Mouse (Mus musculus): Measurements from ENCODE around the gene Rbpj. TPM values are rescaled to one million over a fixed set of nuclear protein-coding genes. Genes with fewer than 3 reads are reported as not detected.

Gene Rbpj
- total RNA-seq, 2 experiments from 2014 or later: 42.6 to 53.7 TPM

DNA sequence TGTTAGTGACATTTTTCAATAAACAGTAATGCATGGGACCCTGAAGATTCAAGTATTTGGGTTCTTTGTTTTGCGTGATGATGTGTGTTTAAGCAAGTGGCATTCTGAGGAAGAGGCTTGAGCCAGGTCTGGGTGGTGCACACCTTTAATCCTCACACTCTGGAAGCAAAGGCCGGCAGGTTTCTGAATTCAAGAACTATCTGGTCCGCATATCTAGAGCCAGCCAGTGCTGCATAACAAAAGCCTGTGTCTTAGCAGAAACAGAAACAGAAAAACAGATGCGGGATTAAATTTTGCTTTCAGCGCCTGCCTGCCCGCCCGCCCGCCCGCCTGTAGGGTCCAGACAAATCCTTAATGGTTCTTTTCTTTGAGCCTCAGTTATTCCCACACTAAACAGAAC is 1.6 kb downstream of the Rbpj start:
- no peak for ATAC-seq (replicated peaks; ENCODE audit: poor library complexity, severe bottlenecking)

GRCm38 (mm10) chr5:53468366-53468765 is 2.4 kb downstream of the Rbpj start:
- no peak for ATAC-seq (replicated peaks; ENCODE audit: poor library complexity, severe bottlenecking)

DNA sequence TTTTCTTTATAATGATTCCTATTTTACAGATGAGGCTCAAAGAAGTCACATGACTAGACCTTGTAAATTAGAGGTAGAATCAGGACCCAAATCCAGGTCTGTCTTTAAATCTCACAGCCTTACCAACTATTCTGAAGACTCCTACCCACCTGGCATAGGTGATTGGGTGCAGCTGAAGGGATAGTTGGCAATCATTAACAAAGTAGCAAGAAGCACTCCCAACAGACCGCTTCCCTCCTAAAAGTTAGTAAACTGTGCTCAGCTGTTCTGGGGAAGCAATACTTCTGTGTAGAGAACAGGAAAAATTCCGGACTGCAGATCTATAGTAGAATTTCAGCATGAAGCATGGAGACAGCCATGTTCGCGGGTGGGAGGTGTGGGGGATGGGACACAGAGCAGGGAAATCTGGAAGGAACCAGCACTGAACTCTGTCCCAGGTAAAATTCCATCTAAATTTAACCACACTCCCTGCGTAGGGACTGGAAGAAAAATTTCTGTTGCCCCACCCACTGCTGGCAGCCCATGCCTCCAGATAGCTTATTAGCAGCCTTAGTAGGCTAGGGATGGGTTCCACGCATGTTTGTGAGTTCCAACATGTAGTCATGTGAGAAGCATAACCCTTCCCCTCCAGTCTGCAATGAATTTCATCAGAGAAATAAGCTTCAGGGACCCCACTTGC is 3.3 kb downstream of the Rbpj start:
- no peak for ATAC-seq (replicated peaks; ENCODE audit: poor library complexity, severe bottlenecking)

DNA sequence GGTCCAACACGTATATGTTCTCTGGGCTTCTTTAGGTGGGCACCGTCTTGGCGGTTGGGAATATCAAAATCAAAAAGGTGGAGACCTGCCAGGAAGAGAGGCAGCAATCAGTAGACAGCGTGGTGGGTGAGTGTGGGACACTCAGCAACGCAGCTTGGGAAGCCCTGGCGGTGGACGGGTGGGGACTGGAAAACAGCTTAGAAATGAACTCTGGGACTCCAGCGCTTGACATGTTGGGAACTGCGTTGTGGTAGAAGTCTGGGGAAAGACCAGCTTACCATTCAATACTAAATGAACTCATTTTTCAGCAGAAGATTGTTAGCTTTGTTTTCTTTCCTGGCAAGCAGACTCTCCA is 3.8 kb downstream of the Rbpj start:
- no peak for ATAC-seq (replicated peaks; ENCODE audit: poor library complexity, severe bottlenecking)

DNA sequence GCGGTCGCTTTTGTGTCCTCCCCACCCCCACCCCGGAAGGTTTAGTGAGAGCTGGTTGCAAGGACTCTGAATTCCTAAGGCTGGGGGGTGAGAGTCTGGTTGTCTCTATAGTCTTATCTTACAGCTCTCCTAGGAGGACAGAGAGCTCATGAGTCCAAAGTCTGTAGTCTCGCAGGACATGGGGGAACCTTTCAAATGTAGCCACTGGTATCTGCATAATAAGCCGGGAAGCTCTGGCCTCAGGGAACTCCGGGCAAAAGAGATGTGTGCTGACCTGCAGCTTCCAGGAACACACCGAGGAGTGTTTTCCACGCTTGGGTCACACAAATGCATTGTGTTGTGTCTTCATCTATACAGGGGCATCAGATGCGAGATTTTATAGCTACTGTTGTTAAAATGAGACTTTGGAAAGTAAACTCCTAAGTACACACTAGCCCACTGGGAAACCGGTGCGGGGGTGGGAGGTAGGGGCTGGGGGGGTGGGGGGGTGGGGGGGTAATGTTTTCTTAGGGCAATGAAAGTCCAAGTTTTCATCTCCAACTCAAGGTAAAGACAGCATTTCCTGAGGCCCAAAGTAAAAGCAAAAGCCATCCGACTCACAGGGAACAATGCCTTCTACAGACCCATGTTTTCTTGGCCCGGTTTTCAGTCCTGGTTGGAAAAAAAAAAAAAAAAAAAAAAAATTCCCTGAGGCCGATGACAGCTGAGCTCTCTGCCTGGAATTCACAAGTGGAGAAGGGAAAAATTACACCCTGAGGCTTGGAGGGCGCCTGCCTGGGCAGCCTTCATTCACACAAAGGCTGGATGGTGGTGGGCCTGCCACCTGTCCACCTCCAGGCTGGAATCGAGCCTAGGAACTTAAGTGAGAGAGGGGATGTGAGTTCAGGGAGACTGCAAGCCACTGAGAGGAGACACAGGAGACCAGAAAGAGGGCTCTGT is 4.5 kb downstream of the Rbpj start:
- no peak for ATAC-seq (replicated peaks; ENCODE audit: poor library complexity, severe bottlenecking)

DNA sequence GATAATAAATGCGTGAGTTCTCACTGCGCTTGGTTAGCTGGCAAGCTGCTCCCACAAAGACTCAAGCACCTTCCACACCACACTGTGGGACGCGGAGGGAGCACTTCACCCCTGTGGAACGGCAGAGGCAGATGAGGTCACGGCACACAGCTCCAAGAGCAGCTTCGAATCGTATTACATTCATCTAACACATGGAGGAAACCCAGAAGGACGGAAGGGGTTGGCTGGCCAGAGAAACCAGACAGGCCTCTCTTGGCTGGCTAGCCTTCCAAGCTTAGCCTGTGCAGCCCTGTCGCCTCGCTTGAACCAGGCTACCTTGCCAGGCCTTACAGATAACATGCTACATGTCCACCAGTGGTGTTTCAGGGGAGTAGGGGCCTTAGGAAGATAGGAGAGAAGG is 6.5 kb downstream of the Rbpj start:
- ATAC-seq (replicated peaks; ENCODE audit: poor library complexity, severe bottlenecking): no peak

DNA sequence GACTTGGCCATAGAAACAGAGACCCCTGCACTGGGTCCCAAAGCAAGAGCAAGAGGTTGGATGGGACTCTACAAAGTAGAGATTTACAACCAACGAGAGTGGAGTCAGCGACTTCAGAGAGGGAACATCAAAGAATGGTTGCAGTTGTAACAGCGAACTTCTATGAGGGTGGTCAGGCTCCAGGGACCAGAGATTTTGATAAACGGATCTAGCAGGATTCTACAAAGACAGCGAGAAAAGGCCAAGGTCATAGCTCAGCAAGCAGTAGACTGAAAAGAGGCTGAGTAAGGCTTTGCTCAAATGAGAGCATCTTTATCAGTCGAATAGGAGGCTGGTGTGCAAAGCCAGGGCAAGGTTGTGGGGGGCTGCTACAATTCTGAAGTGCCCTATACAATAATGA is 13.2 kb downstream of the Rbpj start:
- no peak for ATAC-seq (replicated peaks; ENCODE audit: poor library complexity, severe bottlenecking)

DNA sequence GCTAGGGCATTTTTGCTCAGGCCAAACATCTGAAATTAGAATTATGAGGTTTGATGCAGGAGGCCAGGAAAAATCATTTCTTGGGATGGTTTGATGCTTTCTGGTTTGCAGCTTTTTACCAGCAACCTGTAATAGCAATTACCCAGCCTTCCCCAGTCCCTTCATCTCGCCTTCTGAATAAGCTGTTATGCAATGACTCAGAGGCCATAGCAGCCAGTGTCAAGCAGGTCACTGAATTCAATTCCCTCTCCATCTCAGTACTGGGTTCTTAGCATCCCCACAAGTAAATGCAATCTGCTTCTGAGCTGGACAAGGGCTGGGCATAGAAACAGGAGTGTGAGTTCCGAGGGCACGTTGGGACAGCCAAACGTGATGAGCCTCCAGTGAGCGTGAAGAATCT is 13.9 kb downstream of the Rbpj start:
- no peak for ATAC-seq (replicated peaks; ENCODE audit: poor library complexity, severe bottlenecking)

- ATAC-seq (replicated peaks; ENCODE audit: poor library complexity, severe bottlenecking): no peak
Measured at GRCm38 (mm10) chr5:53481021-53481420, 15.1 kb downstream of the Rbpj start.

DNA sequence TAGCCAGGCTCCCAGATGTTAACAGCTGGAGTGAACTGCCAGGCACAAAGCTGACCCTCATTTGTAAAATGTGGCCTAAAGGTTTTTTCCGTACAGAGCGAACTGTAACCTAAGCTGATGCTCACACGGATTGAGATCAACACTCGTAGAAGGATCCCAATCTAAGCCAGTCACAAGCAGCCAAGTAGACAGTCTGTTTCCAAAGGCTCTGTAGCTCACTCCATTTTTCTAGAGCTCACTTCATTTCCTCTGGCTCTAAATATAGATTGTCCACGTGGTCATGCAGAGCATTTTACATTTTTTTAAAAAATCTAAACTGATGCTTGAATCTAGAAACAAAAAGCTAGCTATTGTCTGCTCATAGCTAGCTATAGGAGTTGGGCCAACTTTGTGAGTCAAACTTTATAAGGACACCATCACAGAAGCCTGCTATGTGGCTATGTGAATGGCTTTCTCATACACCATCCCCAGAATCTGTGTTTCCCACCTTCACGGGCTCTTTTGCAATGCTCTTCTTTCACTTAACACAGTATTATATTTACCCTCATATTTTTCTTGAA is 19.2 kb downstream of the Rbpj start:
- no peak for ATAC-seq (replicated peaks; ENCODE audit: poor library complexity, severe bottlenecking)

- ATAC-seq (replicated peaks; ENCODE audit: poor library complexity, severe bottlenecking): no peak
Measured at GRCm38 (mm10) chr5:53485934-53486475, 20.1 kb downstream of the Rbpj start.

DNA sequence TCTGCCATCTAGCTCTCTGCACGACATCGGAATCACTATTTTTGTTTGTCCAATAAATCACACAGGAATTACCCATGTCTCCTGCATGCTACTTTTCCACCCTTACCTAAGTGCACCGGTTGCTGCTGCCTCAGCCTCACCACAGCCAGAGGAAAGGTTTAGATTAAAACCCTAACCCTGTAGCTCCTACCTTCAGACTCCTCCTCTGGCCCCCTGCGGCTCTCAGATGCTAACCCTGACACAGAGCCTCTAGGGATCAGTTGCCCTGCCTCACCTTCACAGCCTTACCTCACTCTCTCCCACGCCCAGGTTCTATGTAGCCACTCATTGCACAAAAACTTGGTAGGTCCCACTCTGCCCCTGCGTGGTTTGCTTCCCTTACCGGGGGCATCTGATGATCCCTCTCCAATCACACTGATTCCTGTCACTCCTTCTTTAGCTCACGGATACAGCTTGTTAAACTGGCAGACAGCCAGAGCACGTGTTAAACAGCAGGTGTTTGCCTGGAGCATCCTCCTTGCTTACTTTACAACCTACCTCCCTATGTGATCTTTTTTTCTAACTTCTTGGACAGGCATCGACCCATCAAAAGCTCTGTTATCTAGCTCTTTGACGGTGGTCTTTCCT is 21.1 kb downstream of the Rbpj start:
- no peak for ATAC-seq (replicated peaks; ENCODE audit: poor library complexity, severe bottlenecking)

DNA sequence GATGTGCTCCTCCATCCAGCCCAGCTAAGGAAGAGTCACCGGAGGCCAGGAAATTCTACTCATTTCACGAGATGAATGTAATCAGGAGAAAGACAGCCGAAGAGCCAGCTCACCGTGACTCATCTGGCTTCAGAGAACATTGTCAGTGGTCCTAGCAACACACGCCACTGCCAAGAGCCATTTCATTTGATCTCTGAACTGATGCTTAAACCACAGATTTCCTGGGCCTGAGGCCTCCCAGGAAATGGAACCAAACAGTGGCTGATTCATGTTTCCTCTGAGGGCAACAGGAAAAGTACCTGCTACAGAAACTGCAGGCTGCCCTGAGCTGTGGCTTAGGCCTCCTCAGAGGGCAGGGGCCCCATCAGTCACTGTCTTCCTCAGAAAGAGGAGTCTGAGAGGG is 24.7 kb downstream of the Rbpj start:
- peak; percentile 51 for ATAC-seq (replicated peaks; ENCODE audit: poor library complexity, severe bottlenecking)

GRCm38 (mm10) chr5:53493756-53494155 is 27.8 kb downstream of the Rbpj start:
- ATAC-seq (replicated peaks; ENCODE audit: poor library complexity, severe bottlenecking): no peak

DNA sequence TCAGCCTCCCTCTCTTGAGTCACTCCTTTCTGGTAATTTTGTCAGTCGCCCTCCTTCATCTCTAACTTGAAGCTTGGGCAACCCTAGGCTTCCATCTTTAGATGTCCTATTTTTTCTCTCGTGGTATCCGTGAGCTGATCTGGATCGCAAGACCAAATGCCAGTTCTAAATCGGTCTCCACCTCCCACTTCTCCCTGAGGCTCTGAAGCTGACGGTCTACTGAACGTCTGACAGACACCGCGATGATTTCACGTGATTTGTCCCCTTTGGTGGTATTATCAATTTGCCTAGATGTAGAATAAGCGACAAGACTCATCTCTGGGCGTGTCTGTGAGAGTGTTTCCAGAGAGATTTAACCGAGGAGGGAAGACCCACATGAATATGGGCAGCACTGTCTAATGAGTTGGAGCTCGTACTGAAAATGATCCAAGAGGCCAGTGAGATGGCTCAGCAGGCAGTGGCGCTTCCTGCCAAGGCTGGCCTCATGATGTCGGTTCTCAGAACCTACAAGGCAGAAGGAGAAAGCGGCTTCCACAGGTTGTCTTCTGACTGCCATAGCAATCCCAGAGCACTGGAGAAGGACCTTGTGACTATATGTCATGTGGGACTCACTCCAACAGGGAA is 28.7 kb downstream of the Rbpj start:
- no peak for ATAC-seq (replicated peaks; ENCODE audit: poor library complexity, severe bottlenecking)

DNA sequence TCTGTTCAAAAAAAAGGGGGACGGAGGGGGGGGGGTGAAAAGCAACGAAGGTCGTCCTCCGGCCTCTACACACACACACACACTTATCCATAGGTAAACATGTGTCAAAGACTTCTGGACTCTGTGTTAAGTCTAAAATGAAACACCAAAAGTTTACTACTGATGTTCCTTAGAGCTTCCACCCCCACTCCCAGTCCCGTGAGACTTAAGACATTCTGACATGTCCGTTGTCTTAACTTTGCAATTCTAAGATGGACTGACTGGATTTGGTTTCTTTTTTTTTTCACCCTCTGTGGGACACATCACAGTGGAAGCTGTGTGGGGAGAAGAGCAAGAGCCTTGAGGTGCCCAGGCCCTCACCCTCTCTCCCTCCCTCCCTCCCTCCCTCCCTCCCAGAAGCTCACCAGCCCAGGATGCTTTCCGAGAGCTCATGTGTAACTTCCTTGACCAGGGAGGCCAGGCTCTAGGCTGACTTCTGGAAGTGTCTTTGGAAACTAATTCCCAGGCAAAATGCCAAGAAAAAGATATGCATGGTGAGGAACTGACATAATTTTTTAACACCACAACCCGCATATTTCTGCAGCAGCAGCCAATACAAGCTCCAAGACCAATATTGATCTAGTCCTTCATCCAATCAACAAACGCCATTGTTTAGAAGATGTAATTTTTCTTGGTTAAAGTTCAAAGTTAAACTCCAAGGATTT is 31.0 kb downstream of the Rbpj start:
- no peak for ATAC-seq (replicated peaks; ENCODE audit: poor library complexity, severe bottlenecking)

DNA sequence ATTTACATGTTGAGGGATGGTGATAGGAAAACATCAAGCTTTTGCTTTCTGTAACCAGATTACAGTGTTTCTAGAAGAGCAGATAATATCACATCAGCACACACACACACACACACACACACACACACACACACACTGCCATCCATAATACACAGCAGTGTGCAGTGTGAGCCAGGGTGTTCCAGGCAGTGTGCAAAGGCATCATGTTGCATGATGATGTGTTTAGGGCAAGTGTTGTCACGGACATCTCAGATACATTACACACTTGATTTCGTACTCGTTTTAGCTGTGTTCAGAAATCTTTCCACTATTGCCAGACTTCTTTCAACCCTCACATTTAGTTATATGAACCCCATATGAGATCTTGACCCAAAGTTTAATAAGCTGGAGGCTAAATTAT is 33.6 kb downstream of the Rbpj start:
- no peak for ATAC-seq (replicated peaks; ENCODE audit: poor library complexity, severe bottlenecking)

DNA sequence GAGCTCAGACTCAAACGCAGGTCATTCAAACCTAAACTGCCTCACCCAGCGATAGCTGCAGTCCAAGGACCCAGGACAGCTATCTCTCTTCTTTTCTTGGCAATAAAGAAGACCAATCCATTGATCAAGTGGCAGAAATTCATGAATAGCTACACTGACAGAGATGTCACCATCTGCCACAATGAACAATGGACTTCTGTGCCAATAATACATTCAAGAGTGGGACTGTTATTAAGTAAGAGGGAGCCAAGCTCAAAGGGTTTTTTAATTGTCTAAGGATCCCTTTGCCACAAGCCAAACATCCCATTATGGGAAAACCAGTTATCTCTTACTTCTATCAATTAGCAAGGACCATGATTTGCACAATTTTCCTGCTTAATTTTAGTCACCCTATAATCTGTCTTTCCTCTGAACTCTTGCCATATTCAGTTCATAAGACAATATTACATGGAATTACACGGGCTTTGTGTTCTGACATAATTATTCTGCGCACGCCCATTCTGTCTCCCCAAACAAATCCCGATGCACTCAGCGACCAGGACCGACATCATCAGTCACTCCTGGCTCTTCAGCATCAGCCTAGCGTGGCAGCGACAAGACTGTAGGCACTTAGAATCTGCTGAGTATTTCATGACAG is 34.7 kb downstream of the Rbpj start:
- ATAC-seq (replicated peaks; ENCODE audit: poor library complexity, severe bottlenecking): no peak

DNA sequence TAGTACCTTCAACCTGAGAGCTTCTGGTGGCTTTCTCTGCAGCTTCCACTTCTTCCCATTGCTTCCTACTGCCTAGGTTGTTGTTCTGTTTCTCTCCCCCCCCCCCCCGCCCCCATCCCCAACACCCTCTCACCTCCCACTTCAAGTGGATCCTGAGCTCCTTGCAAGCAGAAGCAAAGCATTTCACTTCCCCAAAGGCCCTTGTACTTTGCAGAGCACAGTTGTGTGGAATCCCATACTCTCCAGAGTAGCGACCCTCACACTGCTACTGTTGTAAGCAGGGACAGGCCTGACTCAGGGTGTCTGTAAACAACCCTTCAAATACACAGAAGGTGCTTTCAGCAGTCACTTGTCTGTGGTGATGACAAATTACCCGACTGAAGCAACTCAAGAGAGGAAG is 37.3 kb downstream of the Rbpj start:
- peak; percentile 63 for ATAC-seq (replicated peaks; ENCODE audit: poor library complexity, severe bottlenecking)

All from granulocyte monocyte progenitor cell, adult 5-6 weeks (primary cell).